ENCODE assay signal across 18 mouse cellular contexts in genomic region chr11:49840666-49841065, GRCm38 (mm10). TPM values are rescaled to one million over a fixed set of nuclear protein-coding genes. Genes with fewer than 3 reads are reported as not detected.
DNase-seq lines count a peak whose midpoint lies in the region; ATAC-seq lines count a peak whose summit lies in the region.
"Had no signal": no experiment of that assay in that cellular context is flagged by ENCODE, and none has a peak within 500 bp of the region (broad histone marks: within the 10 kb centered on the region; RNA-seq: fewer than 3 reads in every experiment).

No protein-coding gene starts in this region.

- peak; percentile 65 for DNase-seq in kidney, adult 11 months
- peak; percentile 63 for DNase-seq in fat pad, adult 2 months (ENCODE audit: extremely low read depth, low read depth, low spot score)
- peak; percentile 52 to 73 for DNase-seq in kidney, postnatal 25 days
- DNase-seq in lung, postnatal 36 days: peak; percentile 73
- DNase-seq in cerebellum, postnatal 4 days (ENCODE audit: low spot score in 2 of 2): no peak
- DNase-seq in thymus, postnatal 0 days (ENCODE audit: low spot score): no peak
- DNase-seq in ovary, adult 18-20 months (ENCODE audit: low spot score): no peak
- DNase-seq: adrenal gland, adult 8-10 months; B cell, adult 2 months; cerebellum, adult 9-11 months; heart, postnatal 4 days; right cerebral cortex, postnatal 25 days; thymus, postnatal 4 days had no signal

- no peaks in the 10 kb centered on the region for H3K9me3 ChIP-seq in kidney, embryonic 15.5 days (replicated peaks)
- H3K9me3 ChIP-seq: limb, embryonic 10.5 days; lung, embryonic 15.5 days; midbrain, embryonic 12.5 days had no signal

- no peak overlapping the region for H3K27ac ChIP-seq in kidney, embryonic 15.5 days
- H3K27ac ChIP-seq: limb, embryonic 10.5 days; lung, embryonic 15.5 days; midbrain, embryonic 12.5 days had no signal

- H3K36me3 ChIP-seq in kidney, embryonic 15.5 days: peaks cover 10% of the 10 kb centered on the region; the same call in 1 of the 2 replicates
- H3K36me3 ChIP-seq: lung, embryonic 15.5 days; midbrain, embryonic 12.5 days had no signal

- no peaks in the 10 kb centered on the region for H3K27me3 ChIP-seq in kidney, embryonic 15.5 days
- H3K27me3 ChIP-seq: lung, embryonic 15.5 days; midbrain, embryonic 12.5 days had no signal

- WGBS in kidney, embryonic 15.5 days: 63% methylated on average over 1 of the region's 1 CpGs

- H3K4me2 ChIP-seq in kidney, embryonic 15.5 days: no peak overlapping the region
- H3K4me2 ChIP-seq: lung, embryonic 15.5 days; midbrain, embryonic 12.5 days had no signal

- H3K9ac ChIP-seq in kidney, embryonic 15.5 days: no peak overlapping the region
- H3K9ac ChIP-seq: lung, embryonic 15.5 days; midbrain, embryonic 12.5 days had no signal

- H3K4me3 ChIP-seq in kidney, embryonic 15.5 days (replicated peaks): no peak overlapping the region
- H3K4me3 ChIP-seq: erythroblast, embryonic 14.5 days; limb, embryonic 10.5 days; lung, embryonic 15.5 days; midbrain, embryonic 12.5 days had no signal

- ATAC-seq in kidney, embryonic 15.5 days (replicated peaks; ENCODE audit: low FRiP score): no peak

- H3K4me1 ChIP-seq in kidney, embryonic 15.5 days: peaks cover under 1% of the 10 kb centered on the region

RNA-seq across cellular contexts. Expression of gene Mapk9, which starts 5.9 kb away (rescaled TPM):
- 30.3 and 30.4 TPM in 2 replicates for polyA plus RNA-seq in kidney, embryonic 15.5 days (2015; fragmentation: Nextera tagmentation; extraction: Ambion mirVana)
- 42.0 and 44.5 TPM in 2 replicates for polyA plus RNA-seq in thymus, postnatal 0 days (2015; fragmentation: Nextera tagmentation; extraction: Ambion mirVana)

RNA-seq across cellular contexts. Expression of gene Gfpt2, which starts 46.7 kb away (rescaled TPM):
- 12.4 and 13.8 TPM in 2 replicates for polyA plus RNA-seq in kidney, embryonic 15.5 days (2015; fragmentation: Nextera tagmentation; extraction: Ambion mirVana)
- polyA plus RNA-seq in thymus, postnatal 0 days (2015; fragmentation: Nextera tagmentation; extraction: Ambion mirVana): 3.2 and 3.4 TPM in 2 replicates
- polyA plus RNA-seq: erythroblast, embryonic 14.5 days had no signal

Comparison
In these comparisons a context has a peak if more than half of its experiments do, and no peak if none do; other contexts are left out.
1. DNase-seq: peak in kidney, adult 11 months (single experiment), fat pad, adult 2 months (single experiment), kidney, postnatal 25 days (2 of 2) and lung, postnatal 36 days (single experiment); none in cerebellum, postnatal 4 days (0 of 2), thymus, postnatal 0 days (single experiment) and ovary, adult 18-20 months (single experiment).